Mouse (Mus musculus): ENCODE results near the gene Arhgef3. TPM values are rescaled to one million over a fixed set of nuclear protein-coding genes. Genes with fewer than 3 reads are reported as not detected.

Gene Arhgef3
- polyA plus RNA-seq, 1 experiment from 2014 or later, result 4.2 TPM

DNA sequence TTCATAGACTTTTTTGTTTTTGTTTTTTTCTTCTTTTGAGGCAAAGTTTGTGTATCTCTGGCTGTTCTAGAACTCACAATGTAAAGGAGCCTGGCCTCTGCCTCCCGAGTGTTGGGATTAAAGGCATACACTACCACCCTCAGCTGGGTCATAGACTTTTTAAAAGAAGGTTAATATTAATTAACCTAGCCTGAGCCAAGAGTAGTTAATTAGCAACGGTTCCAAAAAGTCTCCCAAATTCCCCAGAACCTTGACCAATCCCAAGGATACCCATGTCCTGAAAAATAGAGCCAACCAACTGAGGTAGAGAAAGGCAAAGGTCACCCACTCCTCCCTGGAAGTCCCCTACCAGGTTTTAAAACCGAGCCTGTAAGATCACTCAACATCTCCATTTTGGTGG lies 306.1 kb downstream of the Arhgef3 start:
- no peaks in the 10 kb centered on the region for H3K4me1 ChIP-seq
- no peak overlapping the region for H3K9ac ChIP-seq
- no peaks in the 10 kb centered on the region for H3K27me3 ChIP-seq (replicated peaks)
- H3K27ac ChIP-seq, result no peak overlapping the region
- ATAC-seq (ENCODE audit: low FRiP score, low read depth), result no peak
- WGBS, result 75% methylated on average over 3 of the region's 3 CpGs
- H3K4me2 ChIP-seq (replicated peaks), result no peak overlapping the region
- H3K36me3 ChIP-seq, result no peaks in the 10 kb centered on the region
- no peak overlapping the region for H3K4me3 ChIP-seq
- H3K9me3 ChIP-seq, result no peaks in the 10 kb centered on the region

DNA sequence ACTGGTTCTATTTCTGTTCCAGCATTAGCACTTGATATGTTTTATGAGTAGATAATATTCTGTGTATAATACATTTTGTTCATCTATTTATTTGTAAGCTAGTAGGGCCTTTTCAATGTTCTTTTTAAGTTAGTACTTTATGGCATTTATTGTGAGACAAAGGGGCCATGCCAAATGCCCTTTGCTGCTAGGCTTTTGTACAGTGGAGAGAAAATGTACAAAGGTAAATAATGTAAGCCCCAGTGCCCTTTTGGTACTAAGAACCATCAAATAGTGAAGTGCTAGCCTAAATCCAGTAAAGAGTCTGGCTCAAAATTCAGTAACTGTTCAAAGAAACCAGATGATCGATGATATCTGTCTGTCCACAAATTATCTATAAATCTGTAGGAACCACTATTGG lies 307.6 kb downstream of the Arhgef3 start:
- Histone ChIP-seq H3K36me3 (no peaks in the 10 kb centered on the region), H3K9me3 (peaks cover 1% of the 10 kb centered on the region; the same call in 1 of the 2 replicates), H3K4me1 (no peaks in the 10 kb centered on the region), H3K4me3 (no peak overlapping the region), H3K27ac (no peak overlapping the region), H3K27me3 (replicated peaks) (no peaks in the 10 kb centered on the region), H3K4me2 (replicated peaks) (no peak overlapping the region), H3K9ac (no peak overlapping the region)
- WGBS, result 96% methylated on average over 1 of the region's 1 CpGs
- ATAC-seq (ENCODE audit: low FRiP score, low read depth), result no peak

DNA sequence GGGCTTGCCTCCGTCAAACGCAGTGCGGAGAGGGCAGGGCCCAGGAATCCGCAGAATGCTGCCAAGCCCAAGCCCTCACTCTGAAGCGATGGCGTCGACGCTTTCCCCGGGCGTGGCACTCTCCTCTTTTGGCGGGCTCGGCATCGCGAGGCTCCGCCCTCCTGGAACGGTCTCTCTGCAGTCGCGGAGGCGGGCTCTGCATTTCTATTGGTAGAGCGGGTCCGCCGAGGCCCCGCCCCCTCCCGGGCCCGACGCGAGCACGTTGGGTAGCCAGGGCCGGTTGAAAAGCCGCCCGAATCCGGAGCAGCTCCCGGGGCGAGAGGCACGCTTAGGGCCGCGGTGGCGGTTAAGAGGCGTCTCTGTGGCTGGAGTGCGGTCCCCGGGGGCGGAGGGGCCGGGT lies 313.9 kb downstream of the Arhgef3 start, which contains the start of gene Fam208a:
Gene Fam208a (plus strand): TSS at position 262 of the 400 bp plus-strand sequence.
- Histone ChIP-seq H3K4me3 (peak within 1 kb of the TSS; percentile 65), H3K9ac (peak within 1 kb of the TSS; percentile 92), H3K9me3 (peaks cover 12% of the 10 kb centered on the region), H3K27me3 (replicated peaks) (no peaks in the 10 kb centered on the region), H3K27ac (peak within 1 kb of the TSS; percentile 97), H3K36me3 (peaks cover 9% of the 10 kb centered on the region; the same call in 1 of the 2 replicates), H3K4me2 (replicated peaks) (peak within 1 kb of the TSS; percentile 73), H3K4me1 (0 out of 2 replicates have a peak, but pooled peaks cover 3% of the 10 kb centered on the region)
- peak; percentile 98 for ATAC-seq (ENCODE audit: low FRiP score, low read depth)
- 2% methylated on average over 43 of the region's 43 CpGs for WGBS

DNA sequence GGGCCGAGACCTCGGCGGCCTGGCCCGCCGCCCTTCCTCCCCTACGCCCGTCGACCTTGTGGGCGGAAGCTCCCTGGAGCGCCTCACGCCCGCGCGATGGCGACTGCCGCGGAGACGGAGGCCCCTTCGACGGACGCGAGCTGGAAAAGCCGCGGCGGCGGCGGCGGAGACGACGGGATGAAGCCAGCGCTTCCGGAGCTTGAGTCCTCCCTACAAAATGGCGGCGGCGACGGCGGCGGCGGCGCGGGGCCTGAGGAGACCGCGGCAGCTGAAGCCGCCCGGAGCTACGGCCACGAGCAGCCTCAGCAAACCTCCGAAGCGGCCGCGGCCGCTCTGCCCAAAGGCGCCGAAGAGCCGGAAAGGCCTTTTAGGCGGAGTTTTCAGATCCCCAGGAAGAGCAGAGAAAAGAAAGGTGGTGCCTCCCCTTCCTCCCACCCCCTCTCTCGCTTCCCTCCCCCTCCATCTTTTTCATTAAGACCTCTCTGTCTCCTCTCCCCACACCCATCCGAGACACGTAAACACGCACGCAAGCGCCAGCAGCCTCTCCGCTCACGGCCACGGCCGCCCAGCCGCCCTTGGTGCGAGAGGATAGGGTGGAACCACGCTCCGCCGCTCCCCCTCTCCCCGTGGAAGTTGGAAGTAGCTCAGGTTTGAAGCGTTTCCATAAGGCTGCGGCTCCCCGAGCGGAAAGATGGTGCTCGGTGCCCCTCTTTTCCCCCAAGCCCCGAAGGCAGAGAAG lies 314.4 kb downstream of the Arhgef3 start:
- under 1% methylated on average over 71 of the region's 78 CpGs for WGBS
- peak; percentile 85 for ATAC-seq (ENCODE audit: low FRiP score, low read depth)
- H3K4me1 ChIP-seq, result 0 out of 2 replicates have a peak, but pooled peaks cover 3% of the 10 kb centered on the region

DNA sequence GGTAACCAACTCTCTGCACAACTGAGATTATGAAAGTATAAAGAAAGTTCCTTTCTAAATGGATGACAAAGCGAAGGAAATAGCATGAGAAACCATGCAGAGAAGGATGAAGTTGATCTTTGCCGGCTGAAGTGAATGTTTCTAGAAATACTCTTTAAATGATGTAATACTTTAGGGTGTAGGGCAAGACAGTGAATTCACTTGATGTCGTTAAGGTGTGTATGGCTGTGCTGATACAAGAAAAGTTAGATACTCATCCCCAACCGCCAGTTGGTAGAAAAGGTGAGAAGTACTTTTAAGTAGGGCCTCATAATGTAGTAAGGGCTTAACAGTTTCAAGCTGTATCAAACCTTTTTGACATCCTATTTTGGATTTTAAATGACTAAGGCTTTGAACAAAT lies 315.6 kb downstream of the Arhgef3 start:
- Histone ChIP-seq H3K9ac (no peak overlapping the region), H3K4me2 (replicated peaks) (peak overlapping the region; percentile 73), H3K27me3 (replicated peaks) (no peaks in the 10 kb centered on the region), H3K27ac (no peak overlapping the region), H3K9me3 (peaks cover 12% of the 10 kb centered on the region), H3K4me3 (no peak overlapping the region), H3K4me1 (0 out of 2 replicates have a peak, but pooled peaks cover 3% of the 10 kb centered on the region), H3K36me3 (peaks cover 17% of the 10 kb centered on the region)
- 91% methylated on average over 4 of the region's 4 CpGs for WGBS
- no peak for ATAC-seq (ENCODE audit: low FRiP score, low read depth)

More for the DNA sequence above, 314.4 kb downstream of the Arhgef3 start:
- Histone ChIP-seq H3K9ac (peak overlapping the region; percentile 92), H3K4me3 (peak overlapping the region; percentile 65), H3K27me3 (replicated peaks) (no peaks in the 10 kb centered on the region), H3K27ac (peak overlapping the region; percentile 97), H3K36me3 (peaks cover 13% of the 10 kb centered on the region), H3K4me2 (replicated peaks) (peak overlapping the region; percentile 73), H3K9me3 (peaks cover 12% of the 10 kb centered on the region)

DNA sequence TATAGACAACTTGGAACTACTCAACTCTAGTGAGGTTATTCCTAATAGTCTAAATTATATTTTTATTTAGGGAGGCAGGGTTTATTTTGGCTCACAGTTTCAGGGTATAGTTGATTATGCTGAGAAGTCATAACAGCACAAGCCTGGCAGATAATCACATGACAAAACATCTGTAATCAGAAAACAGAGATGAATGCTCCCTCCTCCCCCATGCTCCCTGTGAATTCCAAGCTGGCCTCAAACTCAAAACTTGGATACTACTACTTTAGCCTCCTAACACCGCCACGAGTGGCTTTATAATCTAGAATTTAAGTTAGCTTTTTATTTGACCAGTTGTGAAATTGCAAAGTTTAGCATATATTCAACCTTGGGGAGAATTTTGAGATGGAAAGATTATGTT lies 317.4 kb downstream of the Arhgef3 start:
- ATAC-seq (ENCODE audit: low FRiP score, low read depth), result no peak

DNA sequence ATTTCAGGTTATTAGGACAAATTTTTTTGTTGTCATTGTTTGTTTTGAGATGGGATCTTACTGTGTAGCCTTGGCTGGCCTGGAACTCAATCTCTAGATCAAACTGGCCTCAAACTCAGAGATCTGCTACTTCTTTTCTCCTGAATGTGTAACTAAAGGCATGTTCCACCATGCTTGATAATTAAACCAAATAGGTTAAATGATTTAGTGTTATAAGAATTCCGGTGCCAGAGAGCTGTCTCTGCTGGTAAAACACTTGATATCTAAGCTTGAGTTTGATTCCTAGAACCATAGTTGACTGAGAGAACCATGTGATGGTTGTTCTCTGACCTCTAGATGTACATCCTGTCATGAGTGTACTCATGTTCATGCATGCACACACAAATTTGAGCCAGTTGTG lies 321.4 kb downstream of the Arhgef3 start:
- WGBS, result 94% methylated on average over 1 of the region's 1 CpGs
- H3K36me3 ChIP-seq, result peaks cover 22% of the 10 kb centered on the region
- no peak overlapping the region for H3K4me3 ChIP-seq
- no peak overlapping the region for H3K9ac ChIP-seq
- H3K27me3 ChIP-seq (replicated peaks), result no peaks in the 10 kb centered on the region
- H3K4me2 ChIP-seq (replicated peaks), result no peak overlapping the region
- H3K27ac ChIP-seq, result no peak overlapping the region
- no peaks in the 10 kb centered on the region for H3K9me3 ChIP-seq
- no peaks in the 10 kb centered on the region for H3K4me1 ChIP-seq
- no peak for ATAC-seq (ENCODE audit: low FRiP score, low read depth)

More for the DNA sequence above, 317.4 kb downstream of the Arhgef3 start:
- WGBS, result over 99% methylated on average over 2 of the region's 2 CpGs
- Histone ChIP-seq H3K9ac (no peak overlapping the region), H3K36me3 (peaks cover 19% of the 10 kb centered on the region), H3K4me1 (0 out of 2 replicates have a peak, but pooled peaks cover 3% of the 10 kb centered on the region), H3K27ac (no peak overlapping the region), H3K9me3 (peaks cover 12% of the 10 kb centered on the region), H3K4me3 (no peak overlapping the region), H3K27me3 (replicated peaks) (no peaks in the 10 kb centered on the region), H3K4me2 (replicated peaks) (no peak overlapping the region)

DNA sequence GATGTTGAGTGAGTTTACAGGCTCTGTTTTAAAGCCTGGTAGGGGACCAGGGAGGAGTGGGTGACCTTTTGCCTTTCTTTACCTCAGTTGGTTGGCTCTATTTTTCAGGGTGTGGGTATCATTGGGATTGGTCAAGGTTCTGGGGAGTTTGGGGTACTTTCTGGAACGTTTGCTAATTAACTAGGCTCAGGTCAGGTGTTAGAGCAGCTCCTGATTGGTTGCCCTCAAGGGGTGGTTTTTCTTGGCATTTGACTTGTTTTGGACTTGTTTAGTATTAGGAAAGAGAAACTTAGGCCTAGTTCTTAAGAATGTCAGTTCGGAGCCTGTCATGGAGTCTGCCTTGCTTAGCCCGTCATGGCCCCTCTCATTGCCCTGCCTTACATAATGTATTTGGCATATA lies 322.1 kb downstream of the Arhgef3 start:
- Histone ChIP-seq H3K4me1 (no peaks in the 10 kb centered on the region), H3K9me3 (no peaks in the 10 kb centered on the region), H3K27ac (no peak overlapping the region), H3K4me2 (replicated peaks) (no peak overlapping the region), H3K4me3 (no peak overlapping the region), H3K36me3 (peaks cover 20% of the 10 kb centered on the region), H3K27me3 (replicated peaks) (no peaks in the 10 kb centered on the region), H3K9ac (no peak overlapping the region)
- ATAC-seq (ENCODE audit: low FRiP score, low read depth), result no peak
- 87% methylated on average over 3 of the region's 3 CpGs for WGBS

DNA sequence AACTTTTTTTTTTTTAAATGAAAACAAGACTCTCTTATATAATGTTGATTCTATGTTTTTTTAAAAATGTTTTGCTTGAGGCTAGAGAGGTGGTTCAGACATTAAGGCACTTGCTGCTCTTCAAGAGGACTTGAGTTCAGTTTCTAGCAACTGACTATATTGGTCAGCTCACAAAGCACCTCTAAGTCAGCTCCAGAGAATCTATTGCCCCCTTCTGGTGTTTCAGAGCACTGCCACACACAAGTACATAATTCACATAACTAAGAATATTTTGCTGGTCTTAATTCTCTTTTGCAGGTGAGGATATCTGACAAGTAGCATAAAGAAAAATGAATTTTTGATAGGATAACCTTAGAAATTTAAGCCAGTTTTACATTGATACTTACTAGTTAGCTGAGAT lies 326.2 kb downstream of the Arhgef3 start:
- Histone ChIP-seq H3K4me2 (replicated peaks) (no peak overlapping the region), H3K4me1 (no peaks in the 10 kb centered on the region), H3K9me3 (no peaks in the 10 kb centered on the region), H3K9ac (no peak overlapping the region), H3K27me3 (replicated peaks) (no peaks in the 10 kb centered on the region), H3K4me3 (no peak overlapping the region), H3K36me3 (peaks cover 22% of the 10 kb centered on the region), H3K27ac (no peak overlapping the region)
- ATAC-seq (ENCODE audit: low FRiP score, low read depth), result no peak

DNA sequence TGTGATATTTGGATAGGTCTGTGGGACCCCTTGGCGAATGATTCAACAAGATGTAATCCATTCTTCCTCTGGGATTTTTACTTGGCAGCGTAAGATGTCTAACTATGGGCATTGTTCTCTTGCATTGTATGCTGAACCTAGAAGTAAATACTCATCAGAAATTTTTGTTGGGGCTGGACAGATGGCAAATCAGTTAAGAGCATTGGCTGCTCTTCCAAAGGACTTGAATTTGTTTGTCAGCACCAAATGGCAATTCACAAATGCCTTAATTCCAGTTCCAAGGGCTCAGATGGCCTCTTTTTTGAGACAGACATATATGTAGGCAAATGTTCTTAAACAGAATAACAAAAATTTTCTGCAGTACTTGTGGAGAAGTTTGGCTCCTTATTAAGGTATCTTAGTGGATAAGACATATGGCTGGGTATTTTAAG lies 330.2 kb downstream of the Arhgef3 start:
- Histone ChIP-seq H3K4me3 (no peak overlapping the region), H3K36me3 (peaks cover 40% of the 10 kb centered on the region), H3K4me2 (replicated peaks) (no peak overlapping the region), H3K9me3 (no peaks in the 10 kb centered on the region), H3K4me1 (no peaks in the 10 kb centered on the region), H3K27me3 (replicated peaks) (no peaks in the 10 kb centered on the region), H3K27ac (no peak overlapping the region), H3K9ac (no peak overlapping the region)
- 90% methylated on average over 2 of the region's 2 CpGs for WGBS
- ATAC-seq (ENCODE audit: low FRiP score, low read depth), result no peak

DNA sequence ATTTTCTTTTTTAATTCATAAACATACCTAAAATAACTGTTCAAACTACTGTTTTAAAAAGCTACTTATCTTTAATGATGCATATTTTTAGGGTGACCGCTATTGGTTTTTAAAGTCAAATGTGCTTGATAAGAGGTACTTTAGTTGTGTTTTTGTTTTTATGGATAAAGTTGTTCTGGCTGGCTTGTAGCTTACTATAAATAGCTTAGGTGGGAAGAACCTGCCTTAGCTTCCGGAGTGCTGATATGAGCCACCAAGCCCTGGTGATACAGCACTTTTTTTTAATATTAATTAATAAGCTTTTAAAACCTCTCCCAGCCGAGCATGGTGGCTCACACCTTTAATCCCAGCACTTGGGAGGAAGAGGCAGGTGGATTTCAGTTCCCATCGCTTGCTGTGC lies 332.3 kb downstream of the Arhgef3 start:
- no peaks in the 10 kb centered on the region for H3K27me3 ChIP-seq (replicated peaks)
- H3K9me3 ChIP-seq, result no peaks in the 10 kb centered on the region
- H3K27ac ChIP-seq, result no peak overlapping the region
- H3K4me3 ChIP-seq, result no peak overlapping the region
- H3K36me3 ChIP-seq, result peaks cover 44% of the 10 kb centered on the region
- ATAC-seq (ENCODE audit: low FRiP score, low read depth), result no peak
- 93% methylated on average over 4 of the region's 4 CpGs for WGBS
- no peak overlapping the region for H3K4me2 ChIP-seq (replicated peaks)
- no peak overlapping the region for H3K9ac ChIP-seq
- no peaks in the 10 kb centered on the region for H3K4me1 ChIP-seq

Data from neural tube, embryonic 12.5 days (tissue).